Mouse (Mus musculus) testis, adult 2 months (tissue): ENCODE measurements around the gene Entpd1. TPM values are rescaled to one million over a fixed set of nuclear protein-coding genes. Genes with fewer than 3 reads are reported as not detected.
"Not testable (repeated sequence)": the region's sequence is repeated elsewhere in the genome, so short reads cannot be mapped to it uniquely, and the experiment has no call there.

ENCODE experiments used
- H3K27ac ChIP-seq: fragments of 200-500 bp; 2 replicates; pipeline ENCODE4 v1.5.1; 2012; ENCODE audit warnings: low read depth, low read length; ENCODE audit not compliant: control insufficient read depth, insufficient read depth
- H3K27me3 ChIP-seq: fragments of 200-500 bp; 2 replicates; pipeline ENCODE4 v1.6.1; 2012; ENCODE audit warnings: mild to moderate bottlenecking, low read length, moderate library complexity; ENCODE audit not compliant: control insufficient read depth, insufficient read depth
- H3K36me3 ChIP-seq: fragments of 200-500 bp; 2 replicates; pipeline ENCODE4 v1.6.1; 2012; ENCODE audit warnings: mild to moderate bottlenecking, low read length; ENCODE audit not compliant: control insufficient read depth, insufficient read depth
- H3K4me1 ChIP-seq: fragments of 200-500 bp; 2 replicates; pipeline ENCODE4 v1.6.1; 2012; ENCODE audit warnings: low read length; ENCODE audit not compliant: control insufficient read depth, insufficient read depth
- H3K4me3 ChIP-seq: fragments of 200-500 bp; 2 replicates; pipeline ENCODE4 v1.5.1; 2012; ENCODE audit warnings: low read depth, mild to moderate bottlenecking, low read length, moderate library complexity, mixed read lengths; ENCODE audit not compliant: control insufficient read depth
- CTCF ChIP-seq: fragments of 200-500 bp; IDR thresholded peaks from 2 replicates; pipeline ENCODE4 v1.5.1; 2012; ENCODE audit warnings: low read depth, mild to moderate bottlenecking, inconsistent platforms, low read length, moderate library complexity; ENCODE audit not compliant: control insufficient read depth, insufficient read depth, insufficient replicate concordance
- POLR2A ChIP-seq: fragments of 200-500 bp; IDR thresholded peaks from 2 replicates; pipeline ENCODE4 v1.6.1; 2012; ENCODE audit warnings: low read depth, mild to moderate bottlenecking, inconsistent platforms, low read length, moderate library complexity; ENCODE audit not compliant: control insufficient read depth
- polyA plus RNA-seq: library from polyadenylated mRNA; depleted of rRNA; stranded (reverse); fragments of >200 nt; gene quantifications from 2 replicates; pipeline ENCODE4 v1.2.3, GENCODE M21; 2012

Entpd1 gene
- polyA plus RNA-seq, 1 experiment: 41.4 TPM

- H3K36me3 ChIP-seq: peaks cover 2% of the 10 kb centered on the region
- no peaks in the 10 kb centered on the region for H3K27me3 ChIP-seq
- H3K4me1 ChIP-seq: no peaks in the 10 kb centered on the region
- no peak overlapping the region for H3K4me3 ChIP-seq
- TF ChIP-seq POLR2A: no peak
- no peak for TF ChIP-seq CTCF
- no peak overlapping the region for H3K27ac ChIP-seq
Measured at GRCm38 (mm10) chr19:40601870-40602269, 10.3 kb upstream of the Entpd1 start.

DNA sequence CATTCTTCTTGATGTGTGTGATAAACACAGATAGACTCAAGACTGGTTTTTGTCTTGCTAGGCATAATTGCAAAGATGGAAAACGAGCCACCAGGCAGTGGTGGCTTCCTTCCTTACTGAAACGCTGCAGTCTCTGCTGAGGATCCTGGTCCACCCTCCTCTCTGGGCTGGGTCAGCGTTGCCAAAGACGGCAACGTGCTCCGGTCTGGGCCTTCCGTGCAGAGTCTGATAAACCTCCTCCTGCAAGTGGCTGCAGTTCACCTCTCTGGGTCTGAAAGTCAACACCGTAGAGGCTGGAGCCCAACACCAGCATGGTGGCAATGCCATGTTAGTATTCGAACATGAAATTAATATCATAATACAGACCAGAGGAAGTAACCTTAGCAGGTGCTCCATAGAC lies 7.0 kb upstream of the Entpd1 start:
- Histone ChIP-seq H3K27me3 (no peaks in the 10 kb centered on the region), H3K36me3 (peaks cover 2% of the 10 kb centered on the region), H3K27ac (no peak overlapping the region), H3K4me3 (no peak overlapping the region), H3K4me1 (peaks cover 2% of the 10 kb centered on the region; the same call in 1 of the 2 replicates)
- 0 out of 2 replicates have a peak, but pooled peaks have one; percentile 7 for TF ChIP-seq CTCF
- no peak for TF ChIP-seq POLR2A

DNA sequence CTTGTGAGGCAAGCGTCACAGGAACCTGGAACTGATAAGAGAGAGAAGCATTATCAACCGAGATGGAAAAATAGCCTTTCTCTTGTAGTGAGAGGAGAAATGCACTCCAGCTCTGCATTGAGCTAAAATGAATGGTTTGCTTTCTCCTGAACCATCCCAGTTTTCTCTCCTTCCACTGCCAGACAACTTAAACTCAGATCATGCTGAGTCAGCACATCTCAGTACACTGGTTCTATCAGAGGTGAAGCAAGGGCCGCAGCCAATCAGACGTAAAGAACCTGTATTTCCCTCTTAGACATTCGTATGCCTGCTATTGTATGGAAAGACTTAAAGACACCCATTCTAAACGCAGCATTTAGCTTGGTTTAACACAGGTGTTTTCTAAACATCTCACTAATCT lies 4.5 kb upstream of the Entpd1 start:
- Histone ChIP-seq H3K36me3 (peaks cover 2% of the 10 kb centered on the region), H3K27me3 (no peaks in the 10 kb centered on the region), H3K4me1 (peaks cover 3% of the 10 kb centered on the region), H3K27ac (no peak overlapping the region), H3K4me3 (no peak overlapping the region)
- TF ChIP-seq CTCF (no peak), POLR2A (no peak)

GRCm38 (mm10) chr19:40614811-40615210 lies 2.6 kb downstream of the Entpd1 start:
- TF ChIP-seq CTCF (no peak), POLR2A (no peak)
- peaks cover 2% of the 10 kb centered on the region for H3K4me1 ChIP-seq
- no peak overlapping the region for H3K27ac ChIP-seq

DNA sequence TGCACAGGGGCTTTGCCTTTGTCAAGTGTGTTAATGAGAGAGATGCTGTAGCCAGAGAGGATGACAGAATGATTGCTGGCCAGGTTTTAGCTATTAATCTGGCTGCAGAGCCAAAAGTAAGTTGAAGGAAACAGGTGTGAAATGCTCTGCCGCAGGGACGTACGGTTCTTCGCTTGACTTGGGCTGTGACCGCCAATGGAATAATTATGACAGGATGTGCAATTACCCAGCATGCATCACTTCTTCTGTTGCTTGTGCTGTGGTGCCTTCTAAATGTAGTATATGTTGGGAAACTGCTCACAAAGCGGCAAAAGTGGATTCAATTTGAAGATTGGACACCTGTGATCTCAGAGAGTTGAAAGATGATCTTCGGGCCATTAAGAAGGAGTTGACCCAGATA lies 3.9 kb downstream of the Entpd1 start:
- H3K27me3 ChIP-seq: no peaks in the 10 kb centered on the region
- TF ChIP-seq CTCF: no peak
- H3K27ac ChIP-seq: no peak overlapping the region
- H3K4me1 ChIP-seq: peaks cover 2% of the 10 kb centered on the region
- H3K4me3 ChIP-seq: no peak overlapping the region
- H3K36me3 ChIP-seq: no peaks in the 10 kb centered on the region

More at GRCm38 (mm10) chr19:40614811-40615210, 2.6 kb downstream of the Entpd1 start:
- Histone ChIP-seq H3K27me3 (no peaks in the 10 kb centered on the region), H3K4me3 (no peak overlapping the region), H3K36me3 (no peaks in the 10 kb centered on the region)

DNA sequence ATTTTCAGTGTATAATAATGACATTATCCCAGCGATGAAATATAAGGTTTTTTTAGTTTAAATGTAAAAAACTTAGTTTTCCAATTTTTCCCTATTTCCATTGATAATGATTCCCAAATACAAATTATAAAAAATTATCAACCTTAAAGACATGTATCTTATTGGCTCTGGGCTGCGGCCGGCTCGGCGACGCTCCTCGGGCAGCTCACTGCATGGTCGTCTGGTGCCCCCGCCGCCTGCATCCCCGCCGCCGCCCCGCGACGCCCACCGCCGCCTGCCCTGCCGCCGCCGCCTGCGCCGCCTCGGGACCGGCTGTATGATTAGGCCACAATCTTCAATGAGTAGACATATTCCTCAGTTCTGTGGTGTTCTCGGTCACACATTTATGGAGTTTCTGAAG lies 9.4 kb downstream of the Entpd1 start:
- H3K36me3 ChIP-seq, H3K27ac ChIP-seq, H3K4me1 ChIP-seq, H3K4me3 ChIP-seq, H3K27me3 ChIP-seq: not testable (repeated sequence)

GRCm38 (mm10) chr19:40625935-40626334 lies 13.8 kb downstream of the Entpd1 start:
- Histone ChIP-seq H3K4me1 (no peaks in the 10 kb centered on the region), H3K4me3 (no peak overlapping the region), H3K27me3 (no peaks in the 10 kb centered on the region), H3K27ac (no peak overlapping the region), H3K36me3 (no peaks in the 10 kb centered on the region)
- TF ChIP-seq CTCF (no peak), POLR2A (no peak)

DNA sequence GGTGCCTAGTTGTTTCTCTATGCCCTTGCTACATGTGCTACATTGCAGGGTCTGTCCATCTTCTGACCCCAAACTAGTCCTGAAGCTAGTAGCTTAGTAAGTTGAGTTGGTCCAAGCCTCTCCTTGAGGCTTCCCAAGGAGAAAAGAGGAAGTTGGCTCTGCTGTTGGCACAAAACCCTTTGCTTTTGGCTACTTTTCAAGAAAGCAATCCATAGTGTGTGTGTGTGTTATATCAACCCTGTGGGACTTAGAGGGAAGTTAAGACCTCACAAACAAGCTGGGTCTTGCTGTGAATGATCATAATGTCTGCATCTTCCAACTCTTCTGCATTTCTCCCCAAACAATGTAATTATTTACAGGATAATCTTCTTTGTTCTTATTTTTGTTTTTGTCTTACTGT lies 16.8 kb downstream of the Entpd1 start:
- Histone ChIP-seq H3K4me1 (no peaks in the 10 kb centered on the region), H3K27me3 (no peaks in the 10 kb centered on the region), H3K36me3 (no peaks in the 10 kb centered on the region), H3K4me3 (no peak overlapping the region), H3K27ac (no peak overlapping the region)
- no peak for TF ChIP-seq CTCF
- no peak for TF ChIP-seq POLR2A
